Mouse (Mus musculus) liver, adult 2 months (tissue): Measurements from ENCODE around the gene Pappa.

Experiments used
- CTCF ChIP-seq: fragments of 200-500 bp; IDR thresholded peaks from 2 replicates; pipeline ENCODE4 v1.5.1; 2011; ENCODE audit warnings: low read depth, low read length, control low read depth
- POLR2A ChIP-seq: fragments of 200-500 bp; IDR thresholded peaks from 2 replicates; pipeline ENCODE4 v1.6.1; 2011; ENCODE audit warnings: low read length, control low read depth; ENCODE audit not compliant: insufficient read depth; ENCODE audit errors: extremely low read depth

DNA sequence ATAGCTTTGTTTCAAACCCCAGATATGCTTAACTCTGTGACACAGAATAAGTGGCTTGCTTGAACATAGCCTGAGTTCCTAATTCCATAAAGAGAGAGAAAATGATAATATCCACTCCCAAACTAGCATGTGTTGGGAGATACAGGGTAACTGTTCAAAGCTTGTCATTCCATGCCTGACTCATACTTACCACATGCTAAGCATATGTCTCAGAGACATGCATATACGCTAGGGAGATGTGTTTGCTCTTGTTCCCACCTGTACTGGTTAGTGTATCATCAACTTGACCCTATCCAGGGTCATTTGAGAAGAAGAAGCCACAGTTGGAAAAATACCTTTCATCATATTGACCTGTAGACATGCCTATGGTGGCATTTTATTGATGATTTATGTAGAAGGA lies 63.7 kb downstream of the Pappa start:
- no peak for TF ChIP-seq POLR2A
- TF ChIP-seq CTCF = no peak
